Mouse (Mus musculus) ES-E14 (cell line): Measurements from ENCODE around the gene Slc45a2.

Source experiments
- HCFC1 ChIP-seq: IDR thresholded peaks from 2 replicates; pipeline ENCODE4 v1.6.1; 2012; ENCODE audit warnings: low read length, inconsistent platforms, borderline replicate concordance; ENCODE audit not compliant: insufficient read depth
- ZC3H11A ChIP-seq: IDR thresholded peaks from 2 replicates; pipeline ENCODE4 v1.6.1; 2012; ENCODE audit warnings: low read depth, mild to moderate bottlenecking, inconsistent platforms, low read length, borderline replicate concordance
- ZNF384 ChIP-seq: IDR thresholded peaks from 2 replicates; pipeline ENCODE4 v1.6.1; 2012; ENCODE audit warnings: low read depth, low read length, inconsistent platforms

DNA sequence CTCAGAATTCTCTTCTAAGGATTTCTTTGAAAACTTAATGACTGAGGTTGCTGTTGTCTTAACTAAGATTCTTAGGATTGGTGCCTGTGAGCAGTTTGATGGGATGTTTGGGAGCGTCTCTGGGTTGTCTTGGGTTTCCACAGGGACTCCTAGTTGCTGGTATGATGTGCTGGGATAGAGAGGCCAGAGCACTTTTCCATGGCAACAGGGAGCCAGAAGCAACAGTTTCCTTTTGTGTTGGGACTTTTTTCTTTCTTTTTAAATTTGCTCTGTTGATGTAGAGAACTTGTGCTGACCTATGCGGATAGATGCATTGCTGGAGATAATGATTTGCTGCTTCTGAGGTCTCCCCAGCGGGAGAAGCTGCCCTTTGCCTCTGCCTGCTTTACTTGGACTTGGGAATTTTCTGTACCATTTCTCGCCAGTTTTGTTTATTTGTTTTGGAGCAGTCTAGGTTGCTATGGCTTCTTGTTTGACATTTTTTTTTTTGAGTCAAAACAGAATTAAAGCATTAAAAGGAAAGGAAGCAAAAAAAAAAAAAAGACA is 47.7 kb upstream of the Slc45a2 start:
- TF ChIP-seq ZC3H11A (no peak), ZNF384 (no peak), HCFC1 (no peak)
